Mouse (Mus musculus): ENCODE measurements around the gene Creb3l1. TPM values are rescaled to one million over a fixed set of nuclear protein-coding genes. Genes with fewer than 3 reads are reported as not detected.
A peak's percentile ranks its signal among the peaks of the same experiment; 100 is the strongest.

Creb3l1 gene
- polyA plus RNA-seq (2012; rRNA removed): 11.6 and 15.0 TPM in 2 replicates

DNA sequence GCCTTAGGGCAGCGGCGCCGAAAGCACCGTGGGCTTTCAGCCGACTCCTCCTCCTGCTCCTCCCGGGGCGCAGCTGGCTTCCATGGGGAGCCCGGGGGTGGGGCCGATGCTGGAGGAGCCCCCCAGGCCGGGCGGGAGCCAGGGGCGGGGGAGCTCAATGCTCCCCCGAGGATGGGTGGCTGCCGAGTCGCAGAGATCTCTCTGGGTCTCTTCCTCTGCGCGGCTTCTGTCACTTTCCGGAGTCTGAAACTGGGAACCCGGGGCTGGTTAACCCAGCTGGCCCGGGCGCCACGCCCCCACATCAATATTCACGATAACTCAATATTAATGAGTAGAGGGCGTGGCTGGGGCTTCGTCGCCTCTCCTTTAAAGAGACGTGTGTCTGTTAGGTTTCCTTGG lies at the start of gene Creb3l1:
Gene Creb3l1, minus strand, starts transcription at position 229 of the 399 bp plus-strand sequence.
- Histone ChIP-seq H3K4me1 (ENCODE audit: control insufficient read depth, insufficient read depth, low read length) (0 out of 2 replicates have a peak, but pooled peaks cover 2% of the 10 kb centered on the region), H3K4me3 (replicated peaks; ENCODE audit: extremely low read depth, low read depth, low read length) (peak within 1 kb of the TSS; percentile 31)
- 0% methylated on average over 27 of the region's 27 CpGs for WGBS
- TF ChIP-seq POLR2A (IDR thresholded peaks at IDR 0.05; ENCODE audit: borderline replicate concordance, extremely low read depth, low read depth, low read length) (0 out of 2 replicates have a peak, but pooled peaks have one; percentile 10), CTCF (IDR thresholded peaks at IDR 0.05; ENCODE audit: insufficient read depth, low read length) (no peak)
- peak; percentile 76 for DNase-seq

DNA sequence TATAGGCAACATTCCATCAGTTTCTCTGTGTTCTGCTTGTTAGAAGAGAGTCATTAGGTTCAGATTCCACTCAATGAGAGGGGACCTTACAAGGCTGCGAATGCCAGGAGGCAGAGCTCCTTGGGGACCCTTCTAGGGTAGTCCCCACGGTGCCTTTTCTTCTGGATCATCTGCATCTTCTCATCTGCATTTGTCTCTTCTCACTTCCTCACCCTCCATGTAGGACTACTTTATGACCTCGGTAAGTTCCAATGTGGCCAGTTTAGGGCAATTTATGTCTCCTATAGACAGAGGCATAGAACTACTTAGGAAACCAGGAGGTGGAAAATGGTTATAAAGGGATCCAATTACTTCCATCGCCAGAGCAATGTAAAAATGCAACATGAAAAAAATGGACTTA lies 46.8 kb upstream of the Creb3l1 start:
- H3K4me3 ChIP-seq (replicated peaks; ENCODE audit: extremely low read depth, low read depth, low read length): no peak overlapping the region
- WGBS: 78% methylated on average over 4 of the region's 4 CpGs
- DNase-seq: no peak
- H3K4me1 ChIP-seq (ENCODE audit: control insufficient read depth, insufficient read depth, low read length): no peaks in the 10 kb centered on the region
- TF ChIP-seq CTCF (IDR thresholded peaks at IDR 0.05; ENCODE audit: insufficient read depth, low read length): no peak
- no peak for TF ChIP-seq POLR2A (IDR thresholded peaks at IDR 0.05; ENCODE audit: borderline replicate concordance, extremely low read depth, low read depth, low read length)

DNA sequence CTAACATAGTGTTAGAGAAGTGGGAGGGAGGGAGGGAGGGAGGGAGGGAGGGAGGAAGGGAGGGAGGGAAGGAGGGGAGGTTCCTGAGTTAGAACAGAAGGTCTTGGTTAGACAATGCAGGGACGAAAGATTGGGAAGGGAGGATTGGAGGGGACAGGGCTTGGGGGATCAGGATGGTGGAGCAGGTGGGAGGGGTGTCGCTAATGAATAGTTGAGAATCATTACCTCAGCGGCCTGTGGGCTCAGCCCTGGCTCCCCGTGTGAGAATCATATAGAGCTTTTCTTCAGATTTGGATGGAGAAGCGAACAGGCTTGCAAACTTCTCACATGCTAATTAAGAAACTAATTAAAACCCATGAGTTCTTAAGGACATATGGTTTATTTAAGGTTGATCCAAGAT lies 45.3 kb upstream of the Creb3l1 start:
- DNase-seq: no peak

DNA sequence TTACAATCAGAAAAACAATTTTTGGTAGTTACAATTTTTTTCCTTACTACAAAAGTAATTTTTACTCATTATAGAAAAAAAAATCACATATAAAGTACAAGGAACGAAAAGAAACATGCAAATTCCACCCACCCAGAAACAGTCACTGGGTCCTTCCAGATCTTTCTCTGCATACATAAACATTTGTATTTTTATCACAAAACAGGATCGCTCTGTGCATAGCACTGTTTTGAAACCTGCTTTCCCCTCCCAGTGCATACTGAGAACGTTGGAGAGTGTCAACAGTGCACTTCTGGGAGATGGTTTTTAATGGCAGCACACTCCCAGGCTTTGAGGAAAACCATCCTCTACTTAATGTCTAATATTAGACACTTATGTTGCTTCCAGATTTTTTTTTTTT lies 43.3 kb upstream of the Creb3l1 start:
- WGBS: 50% methylated on average over 3 of the region's 3 CpGs

More for the DNA sequence above, 45.3 kb upstream of the Creb3l1 start:
- Histone ChIP-seq H3K4me1 (ENCODE audit: control insufficient read depth, insufficient read depth, low read length) (no peaks in the 10 kb centered on the region), H3K4me3 (replicated peaks; ENCODE audit: extremely low read depth, low read depth, low read length) (no peak overlapping the region)
- WGBS: 74% methylated on average over 5 of the region's 5 CpGs
- TF ChIP-seq CTCF (IDR thresholded peaks at IDR 0.05; ENCODE audit: insufficient read depth, low read length): no peak

GRCm38 (mm10) chr2:92066899-92067298 lies 42.6 kb upstream of the Creb3l1 start:
- 60% methylated on average over 1 of the region's 1 CpGs for WGBS
- Histone ChIP-seq H3K4me3 (replicated peaks; ENCODE audit: extremely low read depth, low read depth, low read length) (no peak overlapping the region), H3K4me1 (ENCODE audit: control insufficient read depth, insufficient read depth, low read length) (no peaks in the 10 kb centered on the region)
- TF ChIP-seq CTCF (IDR thresholded peaks at IDR 0.05; ENCODE audit: insufficient read depth, low read length) (no peak), POLR2A (IDR thresholded peaks at IDR 0.05; ENCODE audit: borderline replicate concordance, extremely low read depth, low read depth, low read length) (no peak)
- DNase-seq: no peak

More for the DNA sequence above, 43.3 kb upstream of the Creb3l1 start:
- Histone ChIP-seq H3K4me3 (replicated peaks; ENCODE audit: extremely low read depth, low read depth, low read length) (no peak overlapping the region), H3K4me1 (ENCODE audit: control insufficient read depth, insufficient read depth, low read length) (no peaks in the 10 kb centered on the region)
- no peak for TF ChIP-seq POLR2A (IDR thresholded peaks at IDR 0.05; ENCODE audit: borderline replicate concordance, extremely low read depth, low read depth, low read length)
- TF ChIP-seq CTCF (IDR thresholded peaks at IDR 0.05; ENCODE audit: insufficient read depth, low read length): no peak
- no peak for DNase-seq

DNA sequence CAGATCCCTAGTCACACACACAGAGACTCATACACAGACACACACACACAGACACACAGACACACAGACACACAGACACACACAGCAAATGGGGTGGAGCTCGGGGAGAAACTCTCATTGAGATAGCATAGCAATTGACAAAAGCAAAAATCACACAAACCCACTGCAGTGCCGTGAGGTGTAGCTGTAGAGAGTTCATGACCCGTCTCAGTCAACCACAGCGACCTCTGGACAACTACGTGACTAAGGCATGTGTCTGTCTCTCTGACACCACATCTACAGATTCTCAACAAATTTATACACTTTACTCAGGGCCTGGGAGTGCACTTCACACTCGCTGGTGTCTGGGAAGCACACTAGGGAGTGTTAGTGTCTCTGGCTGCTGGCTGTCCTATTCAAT lies 41.6 kb upstream of the Creb3l1 start:
- H3K4me1 ChIP-seq (ENCODE audit: control insufficient read depth, insufficient read depth, low read length): no peaks in the 10 kb centered on the region
- 66% methylated on average over 6 of the region's 6 CpGs for WGBS
- DNase-seq: no peak
- H3K4me3 ChIP-seq (replicated peaks; ENCODE audit: extremely low read depth, low read depth, low read length): no peak overlapping the region
- TF ChIP-seq POLR2A (IDR thresholded peaks at IDR 0.05; ENCODE audit: borderline replicate concordance, extremely low read depth, low read depth, low read length) (no peak), CTCF (IDR thresholded peaks at IDR 0.05; ENCODE audit: insufficient read depth, low read length) (no peak)

DNA sequence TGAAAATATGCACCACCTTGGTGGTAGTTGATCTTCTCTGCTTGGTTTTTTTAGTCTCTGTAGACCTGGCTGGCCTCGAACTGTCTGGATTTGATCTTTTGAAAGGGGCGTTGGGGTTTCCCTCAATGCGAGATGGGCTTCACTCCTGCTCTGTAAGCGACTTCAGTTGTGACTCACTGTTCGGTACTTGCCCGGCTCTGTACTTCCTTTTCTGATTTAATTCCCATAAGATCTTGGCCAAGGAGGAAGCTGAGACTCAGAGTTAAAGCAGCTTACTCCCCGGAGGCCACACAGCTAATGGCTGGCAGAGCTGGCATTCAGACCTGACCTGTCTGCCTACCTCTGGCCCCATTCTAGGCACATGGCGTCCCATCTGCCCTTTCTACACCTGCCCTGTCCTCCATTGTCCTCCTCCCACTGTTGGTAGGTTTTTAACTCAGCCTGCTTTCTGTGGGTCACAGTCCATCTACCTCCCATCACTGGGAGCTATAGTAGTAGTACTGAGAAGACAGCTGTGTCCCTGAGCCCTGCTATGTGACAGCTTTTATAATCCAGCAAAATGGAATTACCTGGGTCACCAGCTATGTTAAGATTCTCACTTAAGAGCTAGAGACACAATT lies 41.1 kb upstream of the Creb3l1 start:
- WGBS: 67% methylated on average over 8 of the region's 8 CpGs
- Histone ChIP-seq H3K4me1 (ENCODE audit: control insufficient read depth, insufficient read depth, low read length) (no peaks in the 10 kb centered on the region), H3K4me3 (replicated peaks; ENCODE audit: extremely low read depth, low read depth, low read length) (no peak overlapping the region)
- DNase-seq: no peak
- TF ChIP-seq POLR2A (IDR thresholded peaks at IDR 0.05; ENCODE audit: borderline replicate concordance, extremely low read depth, low read depth, low read length): no peak
- no peak for TF ChIP-seq CTCF (IDR thresholded peaks at IDR 0.05; ENCODE audit: insufficient read depth, low read length)

GRCm38 (mm10) chr2:92063106-92063505 lies 38.8 kb upstream of the Creb3l1 start:
- TF ChIP-seq POLR2A (IDR thresholded peaks at IDR 0.05; ENCODE audit: borderline replicate concordance, extremely low read depth, low read depth, low read length) (no peak), CTCF (IDR thresholded peaks at IDR 0.05; ENCODE audit: insufficient read depth, low read length) (no peak)
- Histone ChIP-seq H3K4me3 (replicated peaks; ENCODE audit: extremely low read depth, low read depth, low read length) (no peak overlapping the region), H3K4me1 (ENCODE audit: control insufficient read depth, insufficient read depth, low read length) (peaks cover 6% of the 10 kb centered on the region; the same call in 1 of the 2 replicates)
- DNase-seq: no peak
- WGBS: 70% methylated on average over 5 of the region's 5 CpGs

DNA sequence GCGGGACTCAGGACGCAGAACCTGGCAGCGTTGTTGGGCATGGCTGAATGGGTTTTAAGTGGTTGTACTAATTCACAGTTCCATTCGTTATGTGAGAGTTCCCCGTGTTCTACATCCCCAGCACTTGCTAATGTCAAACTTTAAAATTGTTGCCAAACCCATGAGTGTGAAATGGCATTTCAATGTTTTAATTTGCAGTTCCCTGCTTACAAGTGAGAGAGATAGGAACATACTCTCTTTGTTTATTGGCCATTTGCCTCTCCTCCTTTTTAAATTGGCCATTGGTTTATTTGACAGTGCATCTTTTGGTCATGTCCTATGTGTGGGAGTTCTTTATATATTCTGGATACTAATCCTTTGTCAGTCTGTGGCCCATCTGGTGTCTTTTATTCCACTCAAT lies 37.0 kb upstream of the Creb3l1 start:
- no peak overlapping the region for H3K4me3 ChIP-seq (replicated peaks; ENCODE audit: extremely low read depth, low read depth, low read length)
- 76% methylated on average over 5 of the region's 5 CpGs for WGBS
- TF ChIP-seq CTCF (IDR thresholded peaks at IDR 0.05; ENCODE audit: insufficient read depth, low read length): no peak
- TF ChIP-seq POLR2A (IDR thresholded peaks at IDR 0.05; ENCODE audit: borderline replicate concordance, extremely low read depth, low read depth, low read length): no peak
- H3K4me1 ChIP-seq (ENCODE audit: control insufficient read depth, insufficient read depth, low read length): peaks cover 6% of the 10 kb centered on the region; the same call in 1 of the 2 replicates
- no peak for DNase-seq

- DNase-seq: no peak
- H3K4me1 ChIP-seq (ENCODE audit: control insufficient read depth, insufficient read depth, low read length): peaks cover 9% of the 10 kb centered on the region; the same call in 1 of the 2 replicates
- no peak overlapping the region for H3K4me3 ChIP-seq (replicated peaks; ENCODE audit: extremely low read depth, low read depth, low read length)
- 41% methylated on average over 6 of the region's 6 CpGs for WGBS
- TF ChIP-seq CTCF (IDR thresholded peaks at IDR 0.05; ENCODE audit: insufficient read depth, low read length) (no peak), POLR2A (IDR thresholded peaks at IDR 0.05; ENCODE audit: borderline replicate concordance, extremely low read depth, low read depth, low read length) (no peak)
Measured at GRCm38 (mm10) chr2:92060291-92060690, 36.0 kb upstream of the Creb3l1 start.
